Mouse (Mus musculus) stomach, embryonic 14.5 days (tissue): Measurements from ENCODE around the gene Rps9. TPM values are rescaled to one million over a fixed set of nuclear protein-coding genes. Genes with fewer than 3 reads are reported as not detected.
"Not testable (repeated sequence)": the region's sequence is repeated elsewhere in the genome, so short reads cannot be mapped to it uniquely, and the experiment has no call there.

Experiments used
- ATAC-seq: fragments of 200-750 bp; cut with Nextera tagmentation; 2 replicates; pipeline ENCODE4 v1.8.0; 2017; ENCODE audit warnings: low read depth, moderate TSS enrichment; ENCODE audit not compliant: insufficient number of reproducible peaks, insufficient read depth, low FRiP score
- H3K27ac ChIP-seq: fragments of 300-500 bp; sonication (generic); 2 replicates; pipeline ENCODE4 v1.5.1; 2014; ENCODE audit warnings: mild to moderate bottlenecking, low read length, moderate library complexity, mixed read lengths
- H3K27me3 ChIP-seq: fragments of 300-500 bp; sonication (generic); 2 replicates; pipeline ENCODE4 v1.6.1; 2014; ENCODE audit warnings: low read length, control low read depth, mixed read lengths; ENCODE audit not compliant: control insufficient read depth, insufficient read depth
- H3K36me3 ChIP-seq: fragments of 300-500 bp; sonication (generic); 2 replicates; pipeline ENCODE4 v1.6.1; 2014; ENCODE audit warnings: mild to moderate bottlenecking, control low read depth, low read length, moderate library complexity, mixed read lengths; ENCODE audit not compliant: control insufficient read depth, insufficient read depth
- H3K4me1 ChIP-seq: fragments of 300-500 bp; sonication (generic); 2 replicates; pipeline ENCODE4 v1.6.1; 2014; ENCODE audit warnings: low read length, control low read depth, mixed read lengths; ENCODE audit not compliant: control insufficient read depth, insufficient read depth
- H3K4me2 ChIP-seq: fragments of 300-500 bp; sonication (generic); replicated peaks from 2 replicates; pipeline ENCODE4 v1.6.1; 2014; ENCODE audit warnings: low read depth, low read length, control low read depth
- H3K4me3 ChIP-seq: fragments of 300-500 bp; sonication (generic); 2 replicates; pipeline ENCODE4 v1.5.1; 2014; ENCODE audit warnings: low read depth, low read length, control low read depth
- H3K9ac ChIP-seq: fragments of 300-500 bp; sonication (generic); replicated peaks from 2 replicates; pipeline ENCODE4 v1.6.1; 2014; ENCODE audit warnings: low read depth, mild to moderate bottlenecking, control low read depth, low read length, moderate library complexity, mixed read lengths
- H3K9me3 ChIP-seq: fragments of 300-500 bp; sonication (generic); 2 replicates; pipeline ENCODE4 v1.6.1; 2016; ENCODE audit warnings: low read depth, low read length, control low read depth; ENCODE audit not compliant: control insufficient read depth
- WGBS: fragments of 180-500 bp; shearing (Covaris S2); extraction: QIAGEN DNeasy Blood & Tissue Kit; methylation state at CpG from one replicate; pipeline ENCODE4 v1.1.7; 2014; 5-methylcytosine and 5-hydroxymethylcytosine counted together
- polyA plus RNA-seq: library from polyadenylated mRNA; unstranded; fragments of >200 nt; fragmentation: Nextera tagmentation; extraction: Ambion mirVana; gene quantifications from 2 replicates; pipeline ENCODE4 v1.2.1, GENCODE M21; 2014

Gene Rps9
- polyA plus RNA-seq, 1 experiment from 2014 or later: 1,552 TPM

DNA sequence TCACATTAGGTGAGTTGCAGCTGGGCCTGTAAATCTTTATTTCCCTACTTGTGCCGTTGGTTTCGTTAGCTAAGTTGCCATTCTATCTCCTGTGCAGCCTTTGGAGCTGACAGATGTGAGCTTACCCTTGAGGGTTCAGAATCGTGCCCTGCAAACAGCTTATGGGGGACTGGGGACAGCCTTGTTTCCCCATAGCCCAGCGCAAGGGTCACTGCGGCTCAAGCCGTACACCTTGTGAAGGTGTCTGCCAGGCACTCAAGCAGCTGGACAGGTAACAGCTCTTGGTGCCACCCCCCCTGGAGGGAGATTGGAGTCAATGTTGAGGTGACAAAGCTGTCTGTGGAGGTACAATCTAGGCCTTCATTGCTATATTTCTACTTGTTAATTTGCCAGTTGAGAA, 2.1 kb downstream of the Rps9 start:
- Histone ChIP-seq H3K4me2 (peak overlapping the region; percentile 88), H3K4me1 (peaks cover 9% of the 10 kb centered on the region), H3K36me3 (peaks cover 36% of the 10 kb centered on the region), H3K9me3 (no peaks in the 10 kb centered on the region), H3K9ac (peak overlapping the region; percentile 86), H3K27me3 (no peaks in the 10 kb centered on the region), H3K4me3 (peak overlapping the region; percentile 80), H3K27ac (0 out of 2 replicates have a peak overlapping the region, but pooled peaks have one; percentile 52)
- no peak for ATAC-seq
- 21% methylated on average over 6 of the region's 6 CpGs for WGBS

DNA sequence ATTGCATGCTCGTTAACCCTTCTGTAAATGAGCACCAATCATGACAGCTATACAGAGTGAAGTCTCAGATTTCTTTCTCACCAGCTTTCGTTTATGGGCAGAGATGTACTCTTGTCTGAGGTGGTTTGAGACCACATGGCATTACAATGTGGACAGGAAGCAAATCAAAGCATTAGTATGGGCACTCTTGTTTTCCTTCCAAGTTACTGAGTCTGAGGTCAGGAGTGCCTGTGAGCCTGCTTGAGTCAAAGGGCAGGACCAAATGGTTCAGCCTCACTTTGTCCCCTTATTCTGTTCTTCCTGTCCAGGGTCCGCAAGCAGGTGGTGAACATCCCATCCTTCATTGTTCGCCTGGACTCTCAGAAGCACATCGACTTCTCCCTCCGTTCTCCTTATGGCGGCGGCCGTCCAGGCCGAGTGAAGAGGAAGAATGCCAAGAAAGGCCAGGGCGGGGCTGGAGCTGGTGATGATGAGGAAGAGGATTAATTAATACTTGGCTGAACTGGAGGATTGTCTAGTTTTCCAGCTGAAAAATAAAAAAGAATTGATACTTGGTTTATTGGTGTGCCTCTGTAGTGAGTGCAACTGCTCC, 2.6 kb downstream of the Rps9 start:
- WGBS: 51% methylated on average over 11 of the region's 11 CpGs
- Histone ChIP-seq H3K4me1 (peaks cover 9% of the 10 kb centered on the region), H3K4me3 (peak overlapping the region; percentile 80), H3K36me3 (peaks cover 34% of the 10 kb centered on the region), H3K4me2 (peak overlapping the region; percentile 88), H3K9ac (peak overlapping the region; percentile 86; the same call in 1 of the 2 replicates), H3K9me3 (no peaks in the 10 kb centered on the region), H3K27me3 (no peaks in the 10 kb centered on the region), H3K27ac (0 out of 2 replicates have a peak overlapping the region, but pooled peaks have one; percentile 52)
- ATAC-seq: no peak

DNA sequence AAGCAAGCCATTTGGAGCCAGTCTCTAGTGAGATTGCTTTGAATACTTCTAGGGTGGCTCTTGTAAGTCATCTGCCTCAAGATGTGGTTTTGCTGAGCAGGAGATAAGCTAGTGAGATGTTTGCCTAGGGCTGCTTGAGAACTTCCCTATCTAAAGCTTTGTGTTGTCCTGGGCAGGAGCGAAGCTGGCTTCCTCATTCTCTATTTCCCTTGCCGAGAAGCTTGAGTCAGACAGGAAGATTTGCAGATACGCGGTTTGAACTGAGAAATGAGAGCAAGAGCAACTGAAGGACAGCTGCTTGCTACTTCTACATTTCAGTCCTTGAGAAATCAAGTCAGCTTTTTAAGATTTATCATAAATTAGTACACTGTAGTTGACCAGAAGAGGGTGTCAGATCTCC, 3.2 kb downstream of the Rps9 start:
- WGBS: 56% methylated on average over 4 of the region's 4 CpGs
- no peak overlapping the region; the same call in 1 of the 2 replicates for H3K4me2 ChIP-seq
- H3K4me1 ChIP-seq: peaks cover 9% of the 10 kb centered on the region
- no peak overlapping the region for H3K27ac ChIP-seq
- H3K4me3 ChIP-seq: no peak overlapping the region
- H3K27me3 ChIP-seq: no peaks in the 10 kb centered on the region
- H3K9ac ChIP-seq: no peak overlapping the region
- no peak for ATAC-seq
- H3K36me3 ChIP-seq: peaks cover 31% of the 10 kb centered on the region
- H3K9me3 ChIP-seq: no peaks in the 10 kb centered on the region

GRCm38 (mm10) chr7:3707568-3708413, 4.0 kb downstream of the Rps9 start:
- 32% methylated on average over 7 of the region's 7 CpGs for WGBS
- no peaks in the 10 kb centered on the region for H3K27me3 ChIP-seq
- ATAC-seq: no peak
- H3K36me3 ChIP-seq: peaks cover 31% of the 10 kb centered on the region
- no peak overlapping the region for H3K27ac ChIP-seq
- no peak overlapping the region for H3K9ac ChIP-seq
- H3K4me1 ChIP-seq: peaks cover 9% of the 10 kb centered on the region
- no peak overlapping the region for H3K4me3 ChIP-seq
- no peak overlapping the region for H3K4me2 ChIP-seq
- no peaks in the 10 kb centered on the region for H3K9me3 ChIP-seq

- WGBS: 28% methylated on average over 5 of the region's 5 CpGs
- not testable (repeated sequence) for H3K27ac ChIP-seq, ATAC-seq, H3K27me3 ChIP-seq, H3K4me1 ChIP-seq, H3K9me3 ChIP-seq, H3K4me2 ChIP-seq, H3K9ac ChIP-seq, H3K4me3 ChIP-seq
- H3K36me3 ChIP-seq: peaks cover 31% of the 10 kb centered on the region
Measured at GRCm38 (mm10) chr7:3708447-3708980, 4.7 kb downstream of the Rps9 start.

DNA sequence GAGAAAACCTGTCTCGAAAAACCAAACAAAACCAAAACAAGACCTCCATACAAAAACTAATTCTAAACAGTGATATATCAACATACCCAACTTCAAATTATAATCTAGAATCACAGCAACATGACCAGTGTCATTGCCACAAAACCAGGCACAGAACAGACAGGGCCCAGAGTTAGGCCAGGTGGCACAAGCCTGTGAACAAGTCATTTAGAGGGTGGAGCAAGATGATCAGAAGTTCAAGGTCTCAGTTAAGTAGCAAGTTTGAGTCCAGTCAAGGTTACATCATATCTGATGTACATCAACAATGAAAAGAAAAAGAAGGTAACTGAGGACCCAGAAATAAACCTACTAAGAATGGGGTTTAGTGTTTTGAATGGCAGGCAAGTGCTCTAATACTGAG, 5.2 kb downstream of the Rps9 start:
- Histone ChIP-seq H3K9ac (no peak overlapping the region), H3K4me2 (no peak overlapping the region), H3K9me3 (no peaks in the 10 kb centered on the region), H3K27ac (no peak overlapping the region), H3K4me3 (no peak overlapping the region), H3K27me3 (no peaks in the 10 kb centered on the region), H3K36me3 (peaks cover 31% of the 10 kb centered on the region), H3K4me1 (peaks cover 9% of the 10 kb centered on the region)
- ATAC-seq: no peak
- 72% methylated on average over 1 of the region's 1 CpGs for WGBS

DNA sequence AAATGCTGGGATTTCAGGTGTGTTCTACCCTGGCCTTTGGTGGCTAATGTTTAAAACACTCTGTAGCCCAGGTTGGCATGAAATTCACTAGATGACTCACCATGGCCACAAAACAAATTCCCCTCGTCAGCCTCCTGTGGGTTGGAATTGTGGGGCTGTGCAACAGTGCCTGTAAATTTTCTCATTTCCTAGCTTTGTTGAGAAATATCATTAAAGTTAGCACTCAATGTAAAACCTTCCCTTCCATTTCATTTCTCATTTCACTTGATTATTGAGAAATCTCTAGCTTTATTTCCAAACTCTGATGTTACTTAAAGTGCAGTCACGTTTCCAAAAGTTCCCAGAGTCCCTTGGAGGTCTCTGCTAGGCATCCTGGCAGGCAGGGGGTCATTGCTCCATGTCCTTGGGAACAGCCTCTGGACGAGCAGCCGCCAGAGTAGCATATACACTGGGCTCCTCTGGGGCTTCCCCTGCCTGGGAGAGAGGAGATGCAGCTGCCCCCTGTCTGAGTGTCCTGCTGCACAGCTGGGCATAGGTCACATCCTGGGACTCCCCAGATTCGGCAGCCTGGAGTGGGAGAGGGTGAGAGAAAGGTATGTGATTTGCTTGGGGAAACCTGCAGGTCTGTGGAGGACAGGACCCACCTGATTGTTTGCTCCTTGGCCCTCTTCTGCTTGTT, 8.6 kb downstream of the Rps9 start:
- Histone ChIP-seq H3K9ac (no peak overlapping the region), H3K36me3 (peaks cover 8% of the 10 kb centered on the region; the same call in 1 of the 2 replicates), H3K4me2 (no peak overlapping the region), H3K9me3 (no peaks in the 10 kb centered on the region), H3K4me3 (no peak overlapping the region), H3K27ac (no peak overlapping the region), H3K27me3 (no peaks in the 10 kb centered on the region), H3K4me1 (no peaks in the 10 kb centered on the region)
- 29% methylated on average over 5 of the region's 5 CpGs for WGBS
- ATAC-seq: no peak

DNA sequence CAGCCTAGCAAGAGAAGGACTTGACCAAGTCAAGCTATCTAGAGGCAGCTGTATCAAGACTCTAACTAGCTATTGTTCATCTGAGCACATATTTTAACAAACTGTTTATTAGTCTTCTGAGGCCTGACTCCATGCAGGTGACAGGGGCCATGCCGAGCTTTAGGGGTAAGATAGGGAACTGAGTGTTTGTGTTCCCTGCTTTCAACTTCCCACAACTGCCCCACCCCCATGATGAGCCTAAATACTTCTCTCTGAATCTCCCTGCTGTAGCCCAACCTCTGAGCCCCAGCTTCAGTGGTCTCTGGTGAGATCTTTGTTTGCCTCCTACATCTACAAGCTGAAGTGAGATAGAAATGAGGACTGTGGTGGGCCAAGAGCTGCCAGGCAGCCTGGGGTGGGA, 11.5 kb downstream of the Rps9 start:
- H3K4me3 ChIP-seq: no peak overlapping the region
- no peaks in the 10 kb centered on the region for H3K4me1 ChIP-seq
- H3K27me3 ChIP-seq: no peaks in the 10 kb centered on the region
- no peak overlapping the region for H3K27ac ChIP-seq
- no peak for ATAC-seq
- no peak overlapping the region for H3K9ac ChIP-seq
- no peaks in the 10 kb centered on the region for H3K9me3 ChIP-seq
- WGBS: 29% methylated on average over 1 of the region's 1 CpGs
- no peaks in the 10 kb centered on the region for H3K36me3 ChIP-seq
- no peak overlapping the region for H3K4me2 ChIP-seq
